Mouse (Mus musculus) liver, embryonic 16.5 days (tissue): Measurements from ENCODE around the gene Zfp746. TPM values are rescaled to one million over a fixed set of nuclear protein-coding genes. Genes with fewer than 3 reads are reported as not detected.

ENCODE experiments used
- ATAC-seq: fragments of 200-750 bp; cut with Nextera tagmentation; 2 replicates; pipeline ENCODE4 v1.8.0; 2017; ENCODE audit warnings: low read depth, mild to moderate bottlenecking, moderate number of reproducible peaks, moderate library complexity
- H3K27ac ChIP-seq: fragments of 300-500 bp; sonication (generic); 2 replicates; pipeline ENCODE4 v1.5.1; 2014; ENCODE audit warnings: mild to moderate bottlenecking, low read length
- H3K27me3 ChIP-seq: fragments of 300-500 bp; sonication (generic); 2 replicates; pipeline ENCODE4 v1.6.1; 2014; ENCODE audit warnings: low read depth, low read length, mixed read lengths; ENCODE audit not compliant: control insufficient read depth, insufficient read depth
- H3K36me3 ChIP-seq: fragments of 300-500 bp; sonication (generic); 2 replicates; pipeline ENCODE4 v1.6.1; 2014; ENCODE audit warnings: mild to moderate bottlenecking; ENCODE audit not compliant: control insufficient read depth, insufficient read depth
- H3K4me1 ChIP-seq: fragments of 300-500 bp; sonication (generic); 2 replicates; pipeline ENCODE4 v1.6.1; 2014; ENCODE audit warnings: low read depth, low read length, mixed read lengths; ENCODE audit not compliant: control insufficient read depth
- H3K4me2 ChIP-seq: fragments of 300-500 bp; sonication (generic); 2 replicates; pipeline ENCODE4 v1.6.1; 2014; ENCODE audit warnings: low read depth, low read length, mixed read lengths
- H3K4me3 ChIP-seq: fragments of 300-500 bp; sonication (generic); 2 replicates; pipeline ENCODE4 v1.5.1; 2014; ENCODE audit warnings: low read depth, mild to moderate bottlenecking, low read length
- H3K9ac ChIP-seq: fragments of 300-500 bp; sonication (generic); 2 replicates; pipeline ENCODE4 v1.6.1; 2014; ENCODE audit warnings: low read depth, low read length
- H3K9me3 ChIP-seq: fragments of 300-500 bp; sonication (generic); replicated peaks from 2 replicates; pipeline ENCODE4 v1.6.1; 2016; ENCODE audit warnings: low read length; ENCODE audit not compliant: control insufficient read depth
- WGBS: fragments of 180-500 bp; shearing (Covaris S2); extraction: QIAGEN DNeasy Blood & Tissue Kit; methylation state at CpG from one replicate; pipeline ENCODE4 v1.1.7; 2014; ENCODE audit not compliant: insufficient replicate concordance; 5-methylcytosine and 5-hydroxymethylcytosine counted together
- polyA plus RNA-seq: library from polyadenylated mRNA; unstranded; fragments of >200 nt; fragmentation: Nextera tagmentation; extraction: Ambion mirVana; gene quantifications from 2 replicates; pipeline ENCODE4 v1.2.1, GENCODE M21; 2015

Zfp746 gene
- polyA plus RNA-seq, 1 experiment from 2014 or later: 2.4 TPM

GRCm38 (mm10) chr6:48073316-48073715 lies 13.1 kb downstream of the Zfp746 start:
- no peaks in the 10 kb centered on the region for H3K27me3 ChIP-seq
- H3K4me1 ChIP-seq: no peaks in the 10 kb centered on the region
- no peak overlapping the region for H3K9ac ChIP-seq
- H3K4me3 ChIP-seq: no peak overlapping the region
- no peak for ATAC-seq
- 30% methylated on average over 5 of the region's 5 CpGs for WGBS
- H3K9me3 ChIP-seq: no peaks in the 10 kb centered on the region
- H3K4me2 ChIP-seq: no peak overlapping the region
- no peak overlapping the region for H3K27ac ChIP-seq
- peaks cover 8% of the 10 kb centered on the region; the same call in 1 of the 2 replicates for H3K36me3 ChIP-seq

DNA sequence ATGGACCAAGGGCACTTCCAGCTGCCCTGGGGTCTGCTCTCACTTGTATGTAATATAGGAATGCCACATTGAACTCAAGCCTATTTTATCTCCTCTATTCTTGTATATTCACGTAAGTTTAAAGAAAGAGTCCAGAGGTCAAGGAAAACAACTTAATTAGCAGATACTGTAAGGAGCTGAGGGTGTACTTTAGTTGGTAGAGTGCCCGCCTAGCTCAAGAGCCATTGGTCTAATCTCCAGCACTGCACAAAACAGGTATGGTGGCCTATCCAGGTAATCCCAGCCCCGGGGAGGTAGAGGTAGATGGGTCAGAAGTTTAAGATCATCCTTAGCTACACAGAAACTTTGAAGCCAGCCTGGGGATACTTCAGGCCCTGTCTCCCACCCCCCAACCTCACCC lies 18.9 kb downstream of the Zfp746 start:
- Histone ChIP-seq H3K9me3 (no peaks in the 10 kb centered on the region), H3K4me1 (no peaks in the 10 kb centered on the region), H3K27ac (no peak overlapping the region), H3K4me3 (no peak overlapping the region), H3K36me3 (peaks cover 13% of the 10 kb centered on the region), H3K27me3 (no peaks in the 10 kb centered on the region), H3K9ac (no peak overlapping the region), H3K4me2 (no peak overlapping the region)
- WGBS: 70% methylated on average over 3 of the region's 3 CpGs
- no peak for ATAC-seq

DNA sequence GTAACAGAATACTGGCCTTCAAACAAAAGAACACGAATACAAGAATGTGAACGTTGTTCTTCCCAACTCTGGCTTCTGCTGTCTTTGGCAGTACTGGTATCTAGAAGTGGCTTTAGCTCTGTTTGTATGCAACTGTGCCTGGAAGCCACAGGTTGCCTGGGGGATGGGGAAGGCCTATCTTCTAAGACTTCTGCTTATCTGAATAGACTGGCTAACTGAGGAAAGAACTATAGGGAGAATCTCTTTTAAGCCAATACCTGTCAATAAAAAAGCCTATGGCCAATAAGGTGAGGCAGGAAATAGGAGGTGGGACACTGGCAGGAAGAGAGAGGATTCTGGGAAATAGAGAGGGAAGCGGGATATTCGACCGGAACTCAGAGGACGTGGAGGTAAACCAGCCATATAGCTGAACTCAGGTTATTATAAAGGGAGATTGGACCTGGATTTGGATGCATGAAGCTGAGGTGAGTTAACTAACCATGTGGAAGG lies 20.8 kb downstream of the Zfp746 start:
- no peak for ATAC-seq
- no peaks in the 10 kb centered on the region for H3K4me1 ChIP-seq
- no peaks in the 10 kb centered on the region for H3K9me3 ChIP-seq
- 76% methylated on average over 6 of the region's 6 CpGs for WGBS
- H3K4me3 ChIP-seq: no peak overlapping the region
- H3K36me3 ChIP-seq: peaks cover 14% of the 10 kb centered on the region
- no peak overlapping the region for H3K27ac ChIP-seq
- no peak overlapping the region for H3K9ac ChIP-seq
- H3K4me2 ChIP-seq: no peak overlapping the region
- H3K27me3 ChIP-seq: no peaks in the 10 kb centered on the region

DNA sequence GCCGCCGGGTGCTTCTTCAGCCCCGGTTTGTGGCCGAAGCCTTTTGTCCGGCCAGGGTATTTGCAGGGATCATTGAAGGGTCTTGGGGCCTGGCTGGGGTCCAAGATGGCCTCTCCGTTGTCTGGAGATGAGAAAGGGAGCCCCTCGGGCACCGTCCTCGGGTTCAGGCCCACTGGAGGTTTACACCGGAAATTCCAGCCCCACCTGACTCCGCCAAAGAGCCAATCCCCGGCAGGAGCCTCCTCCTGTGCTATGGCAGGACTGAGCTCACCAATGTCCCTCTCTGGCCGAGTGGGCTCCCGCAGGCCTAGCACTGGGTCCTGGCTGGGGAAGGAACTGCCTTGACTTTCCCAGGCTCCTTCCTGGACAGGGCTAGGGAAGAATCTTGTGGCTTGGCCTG lies 21.9 kb downstream of the Zfp746 start:
- Histone ChIP-seq H3K36me3 (peaks cover 14% of the 10 kb centered on the region), H3K4me2 (no peak overlapping the region), H3K27me3 (no peaks in the 10 kb centered on the region), H3K9ac (no peak overlapping the region), H3K9me3 (no peaks in the 10 kb centered on the region), H3K4me3 (no peak overlapping the region), H3K27ac (no peak overlapping the region), H3K4me1 (no peaks in the 10 kb centered on the region)
- WGBS: 86% methylated on average over 14 of the region's 14 CpGs
- no peak for ATAC-seq

GRCm38 (mm10) chr6:48063940-48064339 lies 22.5 kb downstream of the Zfp746 start:
- 90% methylated on average over 28 of the region's 28 CpGs for WGBS
- peaks cover 14% of the 10 kb centered on the region for H3K36me3 ChIP-seq
- H3K9ac ChIP-seq: no peak overlapping the region
- no peak overlapping the region for H3K4me2 ChIP-seq
- H3K27me3 ChIP-seq: no peaks in the 10 kb centered on the region
- H3K4me1 ChIP-seq: no peaks in the 10 kb centered on the region
- H3K4me3 ChIP-seq: no peak overlapping the region
- H3K27ac ChIP-seq: no peak overlapping the region
- no peaks in the 10 kb centered on the region for H3K9me3 ChIP-seq
- no peak for ATAC-seq

DNA sequence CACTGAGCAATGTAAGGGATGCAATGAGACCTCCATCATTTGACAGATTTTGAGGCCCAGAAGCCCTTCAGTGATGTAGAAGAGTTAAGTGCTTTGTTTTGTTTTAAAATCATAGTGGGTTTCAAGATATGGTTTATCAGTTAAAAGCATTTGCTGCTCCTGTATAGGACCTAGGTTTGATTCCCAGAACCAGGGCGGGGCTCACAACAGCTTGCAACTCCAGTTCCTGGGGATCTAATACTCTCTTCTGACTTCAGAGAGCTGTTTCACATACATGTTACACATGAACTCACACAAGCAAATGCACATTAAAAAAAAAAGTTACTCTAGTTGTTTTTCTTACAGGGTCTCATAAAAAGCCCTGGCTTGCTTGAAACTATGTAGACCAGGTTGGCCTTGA lies 25.5 kb downstream of the Zfp746 start:
- Histone ChIP-seq H3K27ac (no peak overlapping the region), H3K36me3 (peaks cover 14% of the 10 kb centered on the region), H3K9me3 (no peaks in the 10 kb centered on the region), H3K27me3 (no peaks in the 10 kb centered on the region), H3K4me2 (no peak overlapping the region), H3K4me1 (no peaks in the 10 kb centered on the region), H3K9ac (no peak overlapping the region), H3K4me3 (no peak overlapping the region)
- 48% methylated on average over 1 of the region's 1 CpGs for WGBS
- ATAC-seq: no peak

GRCm38 (mm10) chr6:48060421-48060820 lies 26.0 kb downstream of the Zfp746 start:
- 68% methylated on average over 2 of the region's 2 CpGs for WGBS
- Histone ChIP-seq H3K27me3 (no peaks in the 10 kb centered on the region), H3K4me3 (no peak overlapping the region), H3K4me1 (no peaks in the 10 kb centered on the region), H3K36me3 (peaks cover 14% of the 10 kb centered on the region), H3K9ac (no peak overlapping the region), H3K9me3 (no peaks in the 10 kb centered on the region), H3K4me2 (no peak overlapping the region), H3K27ac (no peak overlapping the region)
- ATAC-seq: no peak

DNA sequence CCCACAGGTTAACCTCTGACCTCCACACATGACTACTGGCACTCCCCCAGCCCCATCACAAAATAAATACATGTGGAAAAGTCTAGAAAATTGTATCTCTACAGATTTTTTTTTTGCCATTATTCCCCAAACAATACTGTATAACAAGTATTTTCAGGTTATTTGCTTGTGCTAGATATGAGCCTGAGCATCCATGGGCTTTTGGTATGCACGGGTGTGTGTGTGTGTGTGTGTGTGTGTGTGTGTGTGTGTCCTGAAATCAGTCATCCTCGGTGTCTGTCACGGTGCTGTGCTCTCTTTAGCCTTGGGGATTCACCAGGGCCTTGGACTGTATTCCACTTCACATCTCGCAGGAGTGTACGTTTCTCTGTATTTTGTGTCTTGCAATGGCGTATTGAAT lies 34.3 kb downstream of the Zfp746 start:
- Histone ChIP-seq H3K4me2 (no peak overlapping the region), H3K4me3 (no peak overlapping the region), H3K36me3 (no peaks in the 10 kb centered on the region), H3K9ac (no peak overlapping the region), H3K4me1 (peaks cover 7% of the 10 kb centered on the region), H3K9me3 (no peaks in the 10 kb centered on the region), H3K27ac (no peak overlapping the region), H3K27me3 (peaks cover 11% of the 10 kb centered on the region)
- 66% methylated on average over 6 of the region's 6 CpGs for WGBS
- no peak for ATAC-seq

- Histone ChIP-seq H3K27ac (no peak overlapping the region), H3K4me3 (no peak overlapping the region), H3K9me3 (no peaks in the 10 kb centered on the region), H3K4me1 (peaks cover 9% of the 10 kb centered on the region), H3K27me3 (peaks cover 12% of the 10 kb centered on the region), H3K9ac (no peak overlapping the region), H3K36me3 (no peaks in the 10 kb centered on the region), H3K4me2 (no peak overlapping the region)
- 47% methylated on average over 2 of the region's 2 CpGs for WGBS
- no peak for ATAC-seq
These were observed 34.7 kb downstream of the Zfp746 start for GRCm38 (mm10) chr6:48051666-48052065.
